8 mouse cellular contexts compared by ENCODE assay signal in the genomic region with DNA sequence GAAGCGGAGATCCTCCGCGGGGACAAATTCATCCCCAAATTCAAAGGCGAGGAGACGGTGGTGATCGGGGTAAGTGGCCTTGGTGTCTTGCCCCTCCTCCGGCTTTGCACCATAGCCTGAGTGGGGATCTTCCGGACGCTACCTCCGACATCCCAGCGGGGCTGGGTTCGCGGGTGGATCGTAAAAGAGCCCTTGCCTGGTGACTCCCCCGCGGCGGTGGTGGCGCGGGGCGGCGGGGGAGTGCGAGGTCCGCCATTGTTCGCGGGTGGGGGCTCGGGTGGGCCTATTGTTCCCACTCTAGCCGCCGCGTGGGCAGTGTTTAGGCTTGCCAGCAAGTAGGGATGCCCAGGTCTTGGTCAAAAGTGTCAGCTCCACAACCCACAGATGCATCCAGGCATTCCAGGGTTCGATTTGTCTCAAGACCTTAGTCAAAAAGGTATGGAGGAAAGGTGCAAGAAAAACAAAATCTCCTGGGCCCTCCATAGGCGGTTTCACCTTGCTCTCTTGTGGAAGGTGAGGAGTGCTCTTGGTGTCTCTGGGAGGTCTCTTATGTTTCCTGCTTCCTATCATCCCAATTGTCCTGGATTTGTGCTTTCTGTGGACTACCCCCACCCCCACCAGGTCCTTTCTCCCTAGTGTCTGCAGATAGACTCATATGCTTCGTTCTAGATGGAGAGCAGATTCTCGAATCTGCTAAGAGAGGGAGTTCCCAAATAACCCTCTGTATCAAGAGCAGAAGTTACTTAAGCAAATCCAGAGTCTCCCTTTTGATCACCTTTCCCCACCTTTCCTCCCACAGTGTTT. TPM values are rescaled to one million over a fixed set of nuclear protein-coding genes. Genes with fewer than 3 reads are reported as not detected.
DNase-seq lines count a peak whose midpoint lies in the region; ATAC-seq and TF ChIP-seq lines count a peak whose summit lies in the region.

No protein-coding gene starts in this region.

- H3K9me3 ChIP-seq in limb, embryonic 15.5 days = no peaks in the 10 kb centered on the region

- peaks cover 25% of the 10 kb centered on the region for H3K4me1 ChIP-seq in limb, embryonic 15.5 days

- intact Hi-C loops in gastrocnemius, adult 2 months (cut with DNase I) = no loop called here

- H3K27me3 ChIP-seq in limb, embryonic 15.5 days = peaks cover 8% of the 10 kb centered on the region; the same call in 1 of the 2 replicates
- H3K27me3 ChIP-seq in splenic B cell, adult 2 months (ENCODE audit: control insufficient read depth, insufficient read depth, low read length, poor library complexity, severe bottlenecking) = no peaks in the 10 kb centered on the region

- peak overlapping the region; percentile 38 for H3K9ac ChIP-seq in limb, embryonic 15.5 days

- peak overlapping the region; percentile 82 for H3K4me3 ChIP-seq in gastrocnemius, adult 2 months
- peak overlapping the region; percentile 76 for H3K4me3 ChIP-seq in limb, embryonic 15.5 days

- H3K36me3 ChIP-seq in limb, embryonic 15.5 days = no peaks in the 10 kb centered on the region
- H3K36me3 ChIP-seq in splenic B cell, adult 2 months (ENCODE audit: control insufficient read depth, insufficient read depth, low read length, poor library complexity, severe bottlenecking) = no peaks in the 10 kb centered on the region

- no peak for TF ChIP-seq CTCF in gastrocnemius, adult 2 months (IDR thresholded peaks at IDR 0.05)

- ATAC-seq in limb, embryonic 15.5 days (ENCODE audit: insufficient number of reproducible peaks, low FRiP score, low TSS enrichment, low read depth) = no peak
- ATAC-seq in megakaryocyte-erythroid progenitor cell, adult 5-6 weeks (replicated peaks; ENCODE audit: low FRiP score, low TSS enrichment, poor library complexity, severe bottlenecking) = no peak

- H3K4me2 ChIP-seq in limb, embryonic 15.5 days = peak overlapping the region; percentile 94

- 2% methylated on average over 33 of the region's 33 CpGs for WGBS in limb, embryonic 15.5 days

- DNase-seq in gastrocnemius, adult 2 months = no peak
- no peak for DNase-seq in gastrocnemius, postnatal 4 days (ENCODE audit: low spot score in 2 of 2)
- peak; percentile 8 to 12 for DNase-seq in thymus, adult 18-20 months
- DNase-seq in thymus, postnatal 14 days = no peak
- peak; percentile 26 for DNase-seq in forelimb bud, embryonic 11.5 days (ENCODE audit: low read depth, low spot score)
- peak; percentile 7 for DNase-seq in splenic B cell, adult 2 months (ENCODE audit: low read depth, low spot score)

- H3K27ac ChIP-seq in gastrocnemius, adult 2 months = no peak overlapping the region
- H3K27ac ChIP-seq in limb, embryonic 15.5 days = no peak overlapping the region

RNA-seq across cellular contexts. Expression of a gene that starts 0.8 kb away (rescaled TPM):
- under 1 TPM; 0.10 to 0.20 TPM for total RNA-seq in gastrocnemius, adult 2 months (2021)
- total RNA-seq in gastrocnemius, postnatal 4 days (2021) = 1 to 10 TPM in 1 of 2 experiments, under 1 TPM in 1; 0.54 to 1.1 TPM
- 3.5 and 3.7 TPM in 2 replicates for polyA plus RNA-seq in limb, embryonic 15.5 days (2015; fragmentation: Nextera tagmentation; extraction: Ambion mirVana)
- 0.09 and 0.74 TPM in 2 replicates for total RNA-seq in megakaryocyte-erythroid progenitor cell, adult 5-6 weeks (2014; fragmentation: Nextera tagmentation)
- total RNA-seq in megakaryocyte-erythroid progenitor cell, adult 5-6 weeks (2017) = 2.0 TPM in 1 of 2 replicates, not detected in the other

Comparison
In these comparisons a context has a peak if more than half of its experiments do, and no peak if none do; other contexts are left out.
1. DNase-seq: peak in thymus, adult 18-20 months (2 of 2), forelimb bud, embryonic 11.5 days (single experiment) and splenic B cell, adult 2 months (single experiment); none in gastrocnemius, adult 2 months (single experiment), gastrocnemius, postnatal 4 days (0 of 2) and thymus, postnatal 14 days (single experiment).